Mouse (Mus musculus): Measurements from ENCODE around the gene Efcab6. TPM values are rescaled to one million over a fixed set of nuclear protein-coding genes. Genes with fewer than 3 reads are reported as not detected.
A peak's percentile ranks its signal among the peaks of the same experiment; 100 is the strongest.

Gene Efcab6
- polyA plus RNA-seq, 1 experiment from 2014 or later, result 0.10 TPM

- Histone ChIP-seq H3K27me3 (replicated peaks) (0 out of 2 replicates have a peak, but pooled peaks cover 3% of the 10 kb centered on the region), H3K9ac (no peak overlapping the region), H3K4me1 (replicated peaks) (no peaks in the 10 kb centered on the region), H3K4me3 (replicated peaks) (no peak overlapping the region), H3K4me2 (replicated peaks) (no peak overlapping the region), H3K9me3 (no peaks in the 10 kb centered on the region), H3K36me3 (no peaks in the 10 kb centered on the region), H3K27ac (no peak overlapping the region)
- whole genome bisulfite sequencing, result 61% methylated on average over 9 of the region's 9 CpGs
- no peak for ATAC-seq
Observed at GRCm38 (mm10) chr15:83897286-83897685, 167.9 kb downstream of the Efcab6 start.

DNA sequence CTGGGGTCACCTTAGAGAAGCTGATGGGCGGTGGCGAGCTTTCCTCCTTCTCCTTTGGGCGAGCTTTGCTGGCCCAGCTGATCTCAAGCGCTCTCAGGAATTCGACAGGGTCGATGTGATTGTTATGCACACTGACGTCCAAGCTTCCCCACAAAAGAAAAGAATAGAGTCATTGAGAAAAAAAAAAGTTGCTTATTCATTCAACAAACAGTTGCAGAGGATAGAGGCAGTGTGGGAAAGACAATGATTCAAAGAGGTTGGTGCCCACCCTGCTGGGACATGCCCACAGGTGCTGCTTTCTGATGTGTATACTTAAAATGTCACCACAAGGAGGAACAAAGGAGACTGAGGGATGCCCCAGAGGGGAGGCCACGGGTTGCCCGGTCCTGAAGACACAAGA is 169.2 kb downstream of the Efcab6 start:
- Histone ChIP-seq H3K4me2 (replicated peaks) (no peak overlapping the region), H3K9me3 (no peaks in the 10 kb centered on the region), H3K4me3 (replicated peaks) (no peak overlapping the region), H3K4me1 (replicated peaks) (no peaks in the 10 kb centered on the region), H3K27ac (no peak overlapping the region), H3K36me3 (no peaks in the 10 kb centered on the region), H3K27me3 (replicated peaks) (no peaks in the 10 kb centered on the region), H3K9ac (no peak overlapping the region)
- no peak for ATAC-seq
- WGBS, result 43% methylated on average over 9 of the region's 9 CpGs

DNA sequence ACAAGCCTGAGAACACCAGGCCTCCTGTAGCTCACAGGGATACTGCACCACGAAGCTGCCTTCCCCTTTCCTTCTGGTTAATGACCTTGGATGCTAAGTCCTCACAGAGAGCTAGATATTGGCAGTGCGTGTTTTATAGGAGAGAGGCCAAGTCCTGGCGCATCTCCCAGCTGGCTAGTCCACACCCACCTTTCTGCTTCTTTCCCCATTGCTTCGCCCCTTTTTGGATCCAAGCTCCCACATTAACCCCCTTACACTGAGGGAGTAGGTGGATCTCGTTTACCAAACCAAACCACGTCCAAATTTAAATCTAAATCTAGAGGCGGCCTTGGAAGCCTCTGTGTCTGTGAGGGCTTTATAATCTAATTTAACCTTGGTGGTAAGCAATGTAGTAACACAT is 170.9 kb downstream of the Efcab6 start:
- Histone ChIP-seq H3K4me2 (replicated peaks) (no peak overlapping the region), H3K4me1 (replicated peaks) (no peaks in the 10 kb centered on the region), H3K27ac (no peak overlapping the region), H3K36me3 (no peaks in the 10 kb centered on the region), H3K9me3 (no peaks in the 10 kb centered on the region), H3K4me3 (replicated peaks) (no peak overlapping the region), H3K27me3 (replicated peaks) (no peaks in the 10 kb centered on the region), H3K9ac (no peak overlapping the region)
- WGBS, result 76% methylated on average over 7 of the region's 7 CpGs
- no peak for ATAC-seq

- no peaks in the 10 kb centered on the region for H3K9me3 ChIP-seq
- WGBS, result 84% methylated on average over 15 of the region's 15 CpGs
- no peak overlapping the region for H3K4me2 ChIP-seq (replicated peaks)
- no peak overlapping the region for H3K27ac ChIP-seq
- H3K27me3 ChIP-seq (replicated peaks), result no peaks in the 10 kb centered on the region
- H3K36me3 ChIP-seq, result no peaks in the 10 kb centered on the region
- H3K4me1 ChIP-seq (replicated peaks), result no peaks in the 10 kb centered on the region
- H3K9ac ChIP-seq, result no peak overlapping the region
- no peak overlapping the region for H3K4me3 ChIP-seq (replicated peaks)
- ATAC-seq, result no peak
Observed at GRCm38 (mm10) chr15:83892871-83893270, 172.3 kb downstream of the Efcab6 start.

- H3K9me3 ChIP-seq, result no peaks in the 10 kb centered on the region
- WGBS, result 87% methylated on average over 9 of the region's 9 CpGs
- no peaks in the 10 kb centered on the region for H3K4me1 ChIP-seq (replicated peaks)
- H3K27me3 ChIP-seq (replicated peaks), result no peaks in the 10 kb centered on the region
- no peak overlapping the region for H3K4me3 ChIP-seq (replicated peaks)
- no peak overlapping the region for H3K9ac ChIP-seq
- no peak overlapping the region for H3K27ac ChIP-seq
- H3K4me2 ChIP-seq (replicated peaks), result no peak overlapping the region
- no peak for ATAC-seq
- no peaks in the 10 kb centered on the region for H3K36me3 ChIP-seq
Observed at GRCm38 (mm10) chr15:83884291-83884690, 180.9 kb downstream of the Efcab6 start.

DNA sequence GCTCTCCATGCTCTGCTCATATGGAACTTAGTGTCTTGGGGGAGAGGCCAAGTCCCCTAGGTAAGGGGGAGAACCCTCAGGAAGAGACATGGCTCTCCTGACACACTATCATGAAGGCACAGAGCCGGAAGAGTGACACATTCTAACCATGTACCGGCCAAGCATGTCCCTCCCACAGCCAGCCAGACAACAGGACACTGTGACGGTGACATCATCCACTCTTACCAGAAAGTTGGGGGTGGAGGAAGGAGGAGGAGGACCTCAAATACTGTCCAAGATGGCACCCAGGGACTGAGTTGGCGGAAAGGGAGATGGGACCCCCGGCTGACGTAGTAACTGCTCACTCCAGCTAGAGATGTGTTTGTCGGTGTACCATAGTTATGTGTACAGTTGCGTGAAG is 181.4 kb downstream of the Efcab6 start:
- no peak overlapping the region for H3K4me2 ChIP-seq (replicated peaks)
- H3K9ac ChIP-seq, result no peak overlapping the region
- H3K9me3 ChIP-seq, result no peaks in the 10 kb centered on the region
- no peak for ATAC-seq
- H3K4me1 ChIP-seq (replicated peaks), result no peaks in the 10 kb centered on the region
- no peaks in the 10 kb centered on the region for H3K27me3 ChIP-seq (replicated peaks)
- no peaks in the 10 kb centered on the region for H3K36me3 ChIP-seq
- H3K4me3 ChIP-seq (replicated peaks), result no peak overlapping the region
- H3K27ac ChIP-seq, result no peak overlapping the region
- 94% methylated on average over 8 of the region's 8 CpGs for WGBS

DNA sequence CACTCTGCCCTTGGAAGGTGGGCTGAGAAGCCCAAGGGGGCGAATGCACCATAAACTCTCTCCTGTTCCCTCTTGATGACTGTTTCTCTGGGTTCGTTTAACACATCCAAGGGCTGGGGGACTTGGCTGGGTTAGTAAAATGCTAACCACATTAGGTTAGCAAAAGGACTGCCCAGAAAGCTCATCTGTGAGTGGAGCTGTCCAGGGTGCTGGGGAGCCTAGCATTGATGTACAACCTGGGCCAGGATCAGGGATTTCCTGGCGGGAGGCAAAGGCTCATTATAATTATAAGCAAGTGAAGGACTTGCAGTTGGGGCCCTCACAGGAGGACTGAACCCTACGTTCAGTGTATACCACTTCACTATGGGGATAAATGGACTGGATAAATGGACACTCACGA is 185.3 kb downstream of the Efcab6 start:
- no peaks in the 10 kb centered on the region for H3K27me3 ChIP-seq (replicated peaks)
- no peaks in the 10 kb centered on the region for H3K36me3 ChIP-seq
- no peak overlapping the region for H3K4me2 ChIP-seq (replicated peaks)
- no peak overlapping the region for H3K4me3 ChIP-seq (replicated peaks)
- no peaks in the 10 kb centered on the region for H3K4me1 ChIP-seq (replicated peaks)
- ATAC-seq, result no peak
- H3K9me3 ChIP-seq, result no peaks in the 10 kb centered on the region
- H3K27ac ChIP-seq, result no peak overlapping the region
- 18% methylated on average over 5 of the region's 5 CpGs for WGBS
- no peak overlapping the region for H3K9ac ChIP-seq

GRCm38 (mm10) chr15:83877898-83878297 is 187.3 kb downstream of the Efcab6 start:
- no peaks in the 10 kb centered on the region for H3K4me1 ChIP-seq (replicated peaks)
- H3K9me3 ChIP-seq, result no peaks in the 10 kb centered on the region
- no peaks in the 10 kb centered on the region for H3K36me3 ChIP-seq
- H3K27me3 ChIP-seq (replicated peaks), result no peaks in the 10 kb centered on the region
- ATAC-seq, result no peak
- WGBS, result 79% methylated on average over 2 of the region's 2 CpGs
- H3K4me2 ChIP-seq (replicated peaks), result no peak overlapping the region
- no peak overlapping the region for H3K9ac ChIP-seq
- H3K27ac ChIP-seq, result no peak overlapping the region
- no peak overlapping the region for H3K4me3 ChIP-seq (replicated peaks)

DNA sequence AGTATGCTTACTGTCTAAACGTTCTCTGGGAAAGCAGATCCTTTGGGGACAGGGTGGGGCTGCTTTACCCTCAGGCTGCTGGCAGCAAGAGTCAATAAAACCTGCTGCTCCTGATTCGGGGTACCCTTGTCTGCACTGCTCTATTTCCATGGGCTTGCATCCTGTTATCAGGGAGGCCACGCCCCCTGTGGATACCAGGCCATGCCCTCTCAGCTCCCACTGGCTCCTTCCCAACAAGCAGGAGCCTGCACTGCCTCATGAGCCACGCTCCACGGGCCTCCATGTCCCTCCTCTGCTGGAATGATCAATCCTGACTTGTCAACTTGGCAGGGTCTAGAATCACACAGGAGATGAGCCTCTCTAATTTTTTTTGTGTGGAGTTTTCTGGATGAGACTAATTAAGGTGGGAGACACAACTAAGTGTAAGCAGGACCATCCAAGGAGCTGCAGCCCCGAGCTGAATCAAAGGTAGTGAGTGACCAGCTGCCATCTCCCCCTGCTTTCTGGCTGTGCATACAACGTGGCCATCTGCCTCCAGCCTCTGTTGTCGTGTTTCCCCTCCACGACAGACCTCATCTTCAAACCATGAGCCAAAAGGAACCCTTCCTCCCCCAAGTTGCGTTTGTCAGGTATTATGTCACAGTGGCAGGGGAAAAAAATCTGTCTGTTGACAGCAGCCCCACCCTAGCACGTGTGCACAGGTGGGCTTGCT is 187.9 kb downstream of the Efcab6 start:
- H3K36me3 ChIP-seq, result no peaks in the 10 kb centered on the region
- no peaks in the 10 kb centered on the region for H3K27me3 ChIP-seq (replicated peaks)
- H3K9ac ChIP-seq, result no peak overlapping the region
- whole genome bisulfite sequencing, result 41% methylated on average over 11 of the region's 11 CpGs
- H3K4me3 ChIP-seq (replicated peaks), result no peak overlapping the region
- no peak for ATAC-seq
- no peak overlapping the region for H3K27ac ChIP-seq
- H3K4me1 ChIP-seq (replicated peaks), result no peaks in the 10 kb centered on the region
- no peaks in the 10 kb centered on the region for H3K9me3 ChIP-seq
- H3K4me2 ChIP-seq (replicated peaks), result no peak overlapping the region

DNA sequence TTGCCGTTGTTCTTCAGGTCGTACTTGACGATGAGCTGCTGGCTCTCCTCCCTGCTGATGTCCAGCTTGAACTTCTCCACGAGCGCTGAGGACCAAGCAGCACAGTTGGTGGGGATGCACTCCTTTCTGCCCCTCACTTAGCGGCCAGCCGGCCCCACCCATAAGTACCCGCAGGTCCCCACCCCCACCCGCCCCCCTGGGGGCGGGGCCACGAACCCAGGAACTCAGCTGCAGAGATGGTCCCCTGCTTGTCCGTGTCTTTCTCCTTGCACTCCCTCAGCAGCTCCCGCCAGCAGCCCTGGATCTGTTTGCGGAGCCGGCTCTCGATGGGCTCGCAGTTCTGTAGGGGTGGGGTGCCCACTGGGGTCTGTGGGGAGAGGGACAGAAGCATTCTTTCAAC is 194.2 kb downstream of the Efcab6 start:
- ATAC-seq, result no peak
- WGBS, result 5% methylated on average over 17 of the region's 17 CpGs
- Histone ChIP-seq H3K27me3 (replicated peaks) (no peaks in the 10 kb centered on the region), H3K9ac (no peak overlapping the region), H3K27ac (no peak overlapping the region), H3K4me2 (replicated peaks) (peak overlapping the region; percentile 39), H3K4me1 (replicated peaks) (no peaks in the 10 kb centered on the region), H3K9me3 (no peaks in the 10 kb centered on the region), H3K36me3 (no peaks in the 10 kb centered on the region), H3K4me3 (replicated peaks) (no peak overlapping the region)

GRCm38 (mm10) chr15:83865626-83866025 is 199.6 kb downstream of the Efcab6 start:
- no peaks in the 10 kb centered on the region for H3K27me3 ChIP-seq (replicated peaks)
- no peak overlapping the region for H3K27ac ChIP-seq
- no peak overlapping the region for H3K4me3 ChIP-seq (replicated peaks)
- no peaks in the 10 kb centered on the region for H3K4me1 ChIP-seq (replicated peaks)
- no peaks in the 10 kb centered on the region for H3K9me3 ChIP-seq
- no peak for ATAC-seq
- WGBS, result 89% methylated on average over 5 of the region's 5 CpGs
- H3K36me3 ChIP-seq, result no peaks in the 10 kb centered on the region
- H3K9ac ChIP-seq, result no peak overlapping the region
- no peak overlapping the region for H3K4me2 ChIP-seq (replicated peaks)

- no peak overlapping the region for H3K9ac ChIP-seq
- no peak overlapping the region for H3K4me2 ChIP-seq (replicated peaks)
- 15% methylated on average over 8 of the region's 8 CpGs for WGBS
- H3K27me3 ChIP-seq (replicated peaks), result no peaks in the 10 kb centered on the region
- no peak overlapping the region for H3K4me3 ChIP-seq (replicated peaks)
- no peaks in the 10 kb centered on the region for H3K4me1 ChIP-seq (replicated peaks)
- ATAC-seq, result no peak
- no peaks in the 10 kb centered on the region for H3K9me3 ChIP-seq
- H3K27ac ChIP-seq, result no peak overlapping the region
- no peaks in the 10 kb centered on the region for H3K36me3 ChIP-seq
Observed at GRCm38 (mm10) chr15:83857129-83857528, 208.1 kb downstream of the Efcab6 start.

DNA sequence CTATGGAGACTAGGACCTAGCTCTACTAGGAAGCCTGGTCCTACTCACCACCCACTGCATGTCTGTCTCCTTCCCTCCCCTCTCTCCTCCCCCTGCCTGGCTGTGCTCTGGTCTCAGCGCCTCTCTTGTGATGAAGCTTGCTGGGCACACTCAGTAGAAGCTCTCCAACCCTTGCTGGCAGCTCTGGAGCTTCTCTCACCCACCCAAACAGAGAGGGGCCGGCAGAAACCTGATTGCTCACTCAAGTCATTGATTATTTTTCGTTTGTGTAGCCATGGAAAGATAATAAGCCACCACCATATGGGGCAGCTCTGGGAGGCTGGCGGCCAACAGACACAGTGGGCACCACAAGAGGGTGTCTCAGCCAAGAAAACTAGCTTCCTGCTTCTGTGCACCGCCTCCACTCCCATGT is 211.8 kb downstream of the Efcab6 start:
- no peaks in the 10 kb centered on the region for H3K9me3 ChIP-seq
- no peaks in the 10 kb centered on the region for H3K27me3 ChIP-seq (replicated peaks)
- H3K9ac ChIP-seq, result no peak overlapping the region
- 65% methylated on average over 5 of the region's 5 CpGs for WGBS
- no peak overlapping the region for H3K4me3 ChIP-seq (replicated peaks)
- H3K4me2 ChIP-seq (replicated peaks), result no peak overlapping the region
- no peaks in the 10 kb centered on the region for H3K4me1 ChIP-seq (replicated peaks)
- no peak overlapping the region for H3K27ac ChIP-seq
- no peaks in the 10 kb centered on the region for H3K36me3 ChIP-seq
- no peak for ATAC-seq
